Mouse (Mus musculus): ENCODE data around the gene Tmem100.

Tmem100 gene

GRCm38 (mm10) chr11:90053820-90054219 lies 23.7 kb downstream of the Tmem100 start:
- in situ Hi-C loops (cut with MboI; ENCODE audit: low sequenced_read_pairs): no loop called here

GRCm38 (mm10) chr11:90054401-90054800 lies 24.3 kb downstream of the Tmem100 start:
- in situ Hi-C loops (cut with MboI; ENCODE audit: low sequenced_read_pairs): no loop called here

- in situ Hi-C loops (cut with MboI; ENCODE audit: low sequenced_read_pairs): no loop called here
These were observed 26.9 kb downstream of the Tmem100 start for GRCm38 (mm10) chr11:90057070-90057469.

GRCm38 (mm10) chr11:90059241-90059640 lies 29.1 kb downstream of the Tmem100 start:
- in situ Hi-C loops (cut with MboI; ENCODE audit: low sequenced_read_pairs): no loop called here

- in situ Hi-C loops (cut with MboI; ENCODE audit: low sequenced_read_pairs): no loop called here
These were observed 32.5 kb downstream of the Tmem100 start for GRCm38 (mm10) chr11:90062657-90063056.

GRCm38 (mm10) chr11:90066405-90067250 lies 36.5 kb downstream of the Tmem100 start:
- in situ Hi-C loops (cut with MboI; ENCODE audit: low sequenced_read_pairs): no loop called here

GRCm38 (mm10) chr11:90071747-90072146 lies 41.6 kb downstream of the Tmem100 start:
- in situ Hi-C loops (cut with MboI; ENCODE audit: low sequenced_read_pairs): no loop called here

GRCm38 (mm10) chr11:90073201-90073600 lies 43.1 kb downstream of the Tmem100 start:
- in situ Hi-C loops (cut with MboI; ENCODE audit: low sequenced_read_pairs): no loop called here

- in situ Hi-C loops (cut with MboI; ENCODE audit: low sequenced_read_pairs): no loop called here
These were observed 46.5 kb downstream of the Tmem100 start for GRCm38 (mm10) chr11:90076666-90077065.

GRCm38 (mm10) chr11:90080678-90081267 lies 50.6 kb downstream of the Tmem100 start:
- in situ Hi-C loops (cut with MboI; ENCODE audit: low sequenced_read_pairs): no loop called here

- in situ Hi-C loops (cut with MboI; ENCODE audit: low sequenced_read_pairs): no loop called here
These were observed 51.9 kb downstream of the Tmem100 start for GRCm38 (mm10) chr11:90081820-90082596.

- in situ Hi-C loops (cut with MboI; ENCODE audit: low sequenced_read_pairs): no loop called here
These were observed 52.9 kb downstream of the Tmem100 start for GRCm38 (mm10) chr11:90083042-90083441.

- in situ Hi-C loops (cut with MboI; ENCODE audit: low sequenced_read_pairs): no loop called here
These were observed 54.0 kb downstream of the Tmem100 start for GRCm38 (mm10) chr11:90084166-90084565.
